Mouse (Mus musculus) bone marrow, adult 2 months (tissue): ENCODE measurements around the gene Hoxa7. TPM values are rescaled to one million over a fixed set of nuclear protein-coding genes. Genes with fewer than 3 reads are reported as not detected.

Experiments used
- H3K27ac ChIP-seq: fragments of 200-500 bp; 2 replicates; pipeline ENCODE4 v1.5.1; 2012; ENCODE audit warnings: low read depth, mild to moderate bottlenecking, control low read depth, inconsistent platforms, low read length; ENCODE audit not compliant: control insufficient read depth, poor library complexity, insufficient read depth
- H3K4me1 ChIP-seq: fragments of 200-500 bp; 2 replicates; pipeline ENCODE4 v1.6.1; 2011; ENCODE audit warnings: low read length; ENCODE audit not compliant: control insufficient read depth, insufficient read depth
- H3K4me3 ChIP-seq: fragments of 200-500 bp; replicated peaks from 2 replicates; pipeline ENCODE3; 2011; ENCODE audit warnings: mild to moderate bottlenecking, low read depth, low read length, control low read depth; ENCODE audit not compliant: control insufficient read depth
- CTCF ChIP-seq: fragments of 200-500 bp; IDR thresholded peaks from 2 replicates; pipeline ENCODE4 v1.5.1; 2011; ENCODE audit warnings: low read length, control low read depth; ENCODE audit not compliant: control insufficient read depth, insufficient read depth
- POLR2A ChIP-seq: fragments of 200-500 bp; IDR thresholded peaks from 2 replicates; pipeline ENCODE4 v1.6.1; 2011; ENCODE audit warnings: low read depth, mild to moderate bottlenecking, control low read depth, low read length, borderline replicate concordance; ENCODE audit not compliant: control insufficient read depth
- WGBS: fragments of 180-500 bp; shearing (Covaris S2); methylation state at CpG from one replicate; pipeline ENCODE4 v1.1.7; 2018; 5-methylcytosine and 5-hydroxymethylcytosine counted together
- polyA plus RNA-seq: library from polyadenylated mRNA; stranded (reverse); fragments of >200 nt; gene quantifications from 2 replicates; pipeline ENCODE4 v1.2.4, GENCODE M21; 2011; ENCODE audit warnings: low replicate concordance; ENCODE audit not compliant: missing spikeins, insufficient read depth, insufficient read length

Hoxa7 gene
- polyA plus RNA-seq, 1 experiment, result 2.8 TPM

- no peaks in the 10 kb centered on the region for H3K4me1 ChIP-seq
- no peak for TF ChIP-seq CTCF
- TF ChIP-seq POLR2A, result no peak
Observed at GRCm38 (mm10) chr6:52244471-52245039, 22.9 kb upstream of the Hoxa7 start.

DNA sequence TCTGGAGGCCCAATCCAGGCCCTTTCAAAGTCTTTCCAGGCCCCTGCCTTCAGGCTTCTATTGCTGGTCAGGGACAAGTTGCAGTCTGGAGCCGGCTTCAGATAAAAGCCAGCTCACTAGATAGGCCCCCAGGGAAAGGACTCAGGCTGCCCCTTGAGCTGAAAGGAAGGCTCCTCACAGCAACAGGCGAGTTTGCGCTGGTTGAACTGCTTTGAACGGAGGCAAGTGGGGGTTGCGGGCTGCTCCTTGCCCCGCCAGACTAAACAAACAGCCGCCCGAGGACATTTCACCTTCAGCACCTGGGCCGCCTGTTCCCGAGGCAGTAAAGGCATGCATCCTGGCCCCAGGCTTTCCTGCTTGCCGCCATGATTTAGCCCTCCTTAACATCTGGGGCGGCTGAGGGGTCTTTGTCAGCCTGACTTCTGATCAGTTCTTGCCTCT is 22.0 kb upstream of the Hoxa7 start:
- WGBS, result 25% methylated on average over 12 of the region's 12 CpGs
- H3K4me1 ChIP-seq, result no peaks in the 10 kb centered on the region
- no peak overlapping the region for H3K27ac ChIP-seq
- TF ChIP-seq POLR2A, result no peak
- no peak for TF ChIP-seq CTCF
- H3K4me3 ChIP-seq, result no peak overlapping the region

More at GRCm38 (mm10) chr6:52244471-52245039, 22.9 kb upstream of the Hoxa7 start:
- 6% methylated on average over 23 of the region's 23 CpGs for WGBS
- Histone ChIP-seq H3K4me3 (no peak overlapping the region), H3K27ac (no peak overlapping the region)

DNA sequence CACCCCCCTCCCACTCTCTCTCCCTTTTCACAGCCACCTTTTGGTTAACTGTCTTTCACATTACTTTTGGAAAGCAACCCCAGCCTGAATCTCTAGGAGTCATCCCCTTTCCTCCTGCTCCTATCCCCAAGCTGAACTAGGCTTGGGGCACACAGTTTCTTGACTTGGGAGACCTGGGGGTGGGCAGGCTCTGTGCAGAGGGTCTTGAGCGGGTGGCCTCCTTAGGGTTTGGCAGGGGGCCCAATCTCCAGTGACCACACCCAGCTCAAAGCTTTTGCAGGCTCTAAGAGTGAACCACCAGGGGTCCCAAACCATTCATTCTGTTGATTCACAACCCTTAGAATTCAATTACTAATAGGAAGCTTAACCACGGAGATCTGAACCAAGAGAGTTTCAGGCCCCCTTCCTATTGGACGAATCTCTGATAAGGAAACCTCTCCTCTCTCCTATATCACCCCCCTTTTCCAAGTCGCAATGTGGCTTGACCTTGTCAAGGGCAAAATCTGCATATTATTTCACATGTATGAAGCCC is 21.2 kb upstream of the Hoxa7 start:
- TF ChIP-seq POLR2A (no peak), CTCF (no peak)
- WGBS, result 24% methylated on average over 4 of the region's 4 CpGs
- no peak overlapping the region for H3K27ac ChIP-seq
- no peak overlapping the region for H3K4me3 ChIP-seq
- H3K4me1 ChIP-seq, result no peaks in the 10 kb centered on the region

- TF ChIP-seq POLR2A, result no peak
- no peak for TF ChIP-seq CTCF
- no peak overlapping the region for H3K4me3 ChIP-seq
- H3K27ac ChIP-seq, result no peak overlapping the region
- no peaks in the 10 kb centered on the region for H3K4me1 ChIP-seq
- WGBS, result 20% methylated on average over 9 of the region's 9 CpGs
Observed at GRCm38 (mm10) chr6:52241001-52241621, 19.5 kb upstream of the Hoxa7 start.

- H3K4me3 ChIP-seq, result no peak within 1 kb of the TSS
- TF ChIP-seq POLR2A, result no peak
- peak; percentile 77 for TF ChIP-seq CTCF
- WGBS, result 10% methylated on average over 35 of the region's 35 CpGs
- no peaks in the 10 kb centered on the region for H3K4me1 ChIP-seq
- no peak within 1 kb of the TSS; the same call in 1 of the 2 replicates for H3K27ac ChIP-seq
Observed at GRCm38 (mm10) chr6:52240389-52241000, 18.8 kb upstream of the Hoxa7 start, which contains the start of gene Hoxa10. Gene Hoxa10 (minus strand): TSS chr6:52240854.

- Histone ChIP-seq H3K27ac (no peak overlapping the region; the same call in 1 of the 2 replicates), H3K4me3 (no peak overlapping the region), H3K4me1 (no peaks in the 10 kb centered on the region)
- 8% methylated on average over 30 of the region's 30 CpGs for WGBS
- TF ChIP-seq CTCF (no peak), POLR2A (no peak)
Observed at GRCm38 (mm10) chr6:52239625-52240388, 18.2 kb upstream of the Hoxa7 start.

- H3K4me3 ChIP-seq, result no peak overlapping the region
- no peaks in the 10 kb centered on the region for H3K4me1 ChIP-seq
- no peak for TF ChIP-seq POLR2A
- no peak for TF ChIP-seq CTCF
- no peak overlapping the region for H3K27ac ChIP-seq
- WGBS, result 34% methylated on average over 7 of the region's 7 CpGs
Observed at GRCm38 (mm10) chr6:52238976-52239375, 17.3 kb upstream of the Hoxa7 start.
